Mouse (Mus musculus): ENCODE measurements around the gene H2-DMb1.

Gene H2-DMb1

DNA sequence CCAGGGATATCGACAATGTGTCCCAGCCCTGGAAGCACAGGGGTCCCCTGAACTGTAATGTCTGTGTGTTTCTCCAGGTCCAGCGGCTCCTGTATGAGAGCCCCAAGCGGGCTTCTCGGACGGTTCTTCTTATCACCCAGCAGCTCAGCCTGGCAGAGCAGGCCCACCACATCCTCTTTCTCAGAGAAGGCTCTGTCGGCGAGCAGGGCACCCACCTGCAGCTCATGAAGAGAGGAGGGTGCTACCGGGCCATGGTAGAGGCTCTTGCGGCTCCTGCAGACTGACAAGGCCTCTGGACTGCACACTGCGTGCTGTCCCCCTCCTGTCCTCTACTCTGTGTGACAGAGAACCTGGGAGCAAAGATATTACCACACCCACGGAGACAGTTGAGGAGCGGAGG lies 43.6 kb downstream of the H2-DMb1 start:
- no peak for DNase-seq (ENCODE audit: low spot score)

DNA sequence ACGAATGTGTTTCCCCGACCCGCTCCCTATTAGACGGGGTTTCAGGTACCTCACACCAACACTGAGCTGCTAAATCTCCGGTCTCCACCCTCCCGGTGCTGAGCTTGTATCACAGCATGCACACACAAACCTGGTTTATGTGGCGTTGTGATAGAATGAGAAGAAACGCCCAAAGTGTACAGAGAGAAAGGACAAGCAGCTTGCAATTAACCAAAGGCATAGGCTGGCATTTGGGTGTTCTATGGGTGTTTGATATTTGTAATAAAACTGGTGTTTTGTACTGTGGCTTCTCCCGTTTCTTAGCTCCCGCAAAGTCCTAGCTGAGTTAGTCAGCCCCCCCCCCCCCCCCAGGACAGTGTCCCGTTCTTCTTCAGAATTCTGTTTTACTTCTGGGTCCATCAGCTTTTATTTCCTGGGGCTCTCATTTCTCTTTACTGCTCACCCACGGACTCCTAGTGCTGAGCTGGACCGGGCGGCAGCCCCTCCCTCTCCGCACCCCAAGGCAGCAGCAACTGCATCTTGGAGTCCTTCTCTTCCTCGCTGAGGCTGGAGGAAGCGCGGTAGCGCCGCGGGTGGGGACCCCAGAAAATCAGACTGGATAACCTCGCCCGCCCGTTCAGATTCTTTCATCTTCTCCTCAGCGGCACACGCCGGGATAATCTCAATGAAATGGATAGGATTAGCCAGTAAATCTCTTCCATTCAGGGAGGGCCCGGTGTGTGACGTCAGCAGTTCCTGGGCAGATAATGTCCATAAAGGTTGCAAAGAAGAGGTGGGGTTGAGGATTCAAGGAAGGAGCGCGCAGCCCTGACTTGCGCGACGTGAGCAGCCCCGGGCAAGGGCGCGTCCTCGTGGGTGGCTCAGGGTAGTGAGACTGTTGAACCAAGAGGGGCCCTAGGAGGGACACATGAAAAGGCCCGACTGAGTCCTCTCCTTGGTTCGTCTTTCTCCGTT lies 44.3 kb downstream of the H2-DMb1 start, which contains the start of gene Psmb8:
Psmb8 (plus strand) TSS at position 781 of the 954 bp plus-strand sequence.
- DNase-seq (ENCODE audit: low spot score): peak; percentile 74

- no peak for DNase-seq (ENCODE audit: low spot score)
Observed at GRCm38 (mm10) chr17:34197904-34198520, 45.1 kb downstream of the H2-DMb1 start.

- DNase-seq (ENCODE audit: low spot score): no peak
Observed at GRCm38 (mm10) chr17:34198521-34198912, 45.6 kb downstream of the H2-DMb1 start.

GRCm38 (mm10) chr17:34199050-34199619 lies 46.3 kb downstream of the H2-DMb1 start:
- DNase-seq (ENCODE audit: low spot score): no peak

GRCm38 (mm10) chr17:34200047-34200446 lies 47.2 kb downstream of the H2-DMb1 start:
- no peak for DNase-seq (ENCODE audit: low spot score)

- no peak for DNase-seq (ENCODE audit: low spot score)
Observed at GRCm38 (mm10) chr17:34200772-34201505, 48.1 kb downstream of the H2-DMb1 start.

DNA sequence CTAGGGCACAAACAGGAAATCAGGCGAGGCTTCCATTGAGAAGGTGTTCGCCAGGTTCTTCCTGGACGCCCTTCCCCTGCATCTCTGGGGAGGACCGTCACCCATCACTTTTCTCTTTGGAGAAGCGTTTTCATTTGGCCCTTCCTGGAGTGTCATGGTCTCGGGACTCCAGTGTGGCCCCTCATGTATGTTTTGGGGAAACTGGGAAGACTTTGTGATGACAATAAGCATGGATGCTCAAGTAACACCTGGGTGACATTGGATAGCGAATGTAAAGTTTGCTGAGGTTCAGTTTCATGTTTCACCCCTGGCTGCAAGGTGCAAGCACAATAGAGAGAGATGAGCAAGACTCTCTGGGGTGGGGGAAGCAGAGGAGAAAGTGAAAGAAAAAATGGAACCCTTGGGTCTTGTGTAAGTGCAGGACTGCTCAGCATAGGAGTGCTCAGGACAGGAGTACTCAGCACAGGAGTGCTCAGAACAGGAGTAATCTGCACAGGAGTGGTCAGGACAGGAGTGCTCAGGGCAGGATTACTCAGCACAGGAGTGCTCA lies 48.7 kb downstream of the H2-DMb1 start:
- no peak for DNase-seq (ENCODE audit: low spot score)

GRCm38 (mm10) chr17:34202760-34203442 lies 50.0 kb downstream of the H2-DMb1 start:
- DNase-seq (ENCODE audit: low spot score): no peak

DNA sequence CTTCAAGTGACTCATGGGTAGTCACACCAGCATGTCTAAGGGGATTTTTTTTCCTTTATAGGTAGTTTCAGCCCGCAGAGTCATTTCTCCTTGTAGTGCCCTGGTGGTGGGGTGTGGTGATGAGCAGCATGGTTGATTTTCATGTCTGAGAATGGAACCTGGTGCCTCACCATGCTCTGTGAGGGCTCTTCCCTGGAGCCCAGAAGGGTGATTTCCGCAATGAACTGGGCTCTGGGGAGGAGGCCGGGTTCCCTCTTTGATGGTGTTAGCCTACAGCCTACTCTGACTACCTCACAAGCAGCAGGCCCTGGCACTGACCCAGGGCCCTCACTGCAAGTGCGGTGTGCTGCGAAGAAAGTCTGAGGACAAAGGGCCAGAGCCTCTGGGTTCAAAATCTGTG lies 50.6 kb downstream of the H2-DMb1 start, which contains the start of gene Tap2:
Tap2 (plus strand) TSS at position 84 of the 400 bp plus-strand sequence.
- DNase-seq (ENCODE audit: low spot score): no peak

- DNase-seq (ENCODE audit: low spot score): peak; percentile 85
Observed at GRCm38 (mm10) chr17:34204303-34205010, 51.6 kb downstream of the H2-DMb1 start.

DNA sequence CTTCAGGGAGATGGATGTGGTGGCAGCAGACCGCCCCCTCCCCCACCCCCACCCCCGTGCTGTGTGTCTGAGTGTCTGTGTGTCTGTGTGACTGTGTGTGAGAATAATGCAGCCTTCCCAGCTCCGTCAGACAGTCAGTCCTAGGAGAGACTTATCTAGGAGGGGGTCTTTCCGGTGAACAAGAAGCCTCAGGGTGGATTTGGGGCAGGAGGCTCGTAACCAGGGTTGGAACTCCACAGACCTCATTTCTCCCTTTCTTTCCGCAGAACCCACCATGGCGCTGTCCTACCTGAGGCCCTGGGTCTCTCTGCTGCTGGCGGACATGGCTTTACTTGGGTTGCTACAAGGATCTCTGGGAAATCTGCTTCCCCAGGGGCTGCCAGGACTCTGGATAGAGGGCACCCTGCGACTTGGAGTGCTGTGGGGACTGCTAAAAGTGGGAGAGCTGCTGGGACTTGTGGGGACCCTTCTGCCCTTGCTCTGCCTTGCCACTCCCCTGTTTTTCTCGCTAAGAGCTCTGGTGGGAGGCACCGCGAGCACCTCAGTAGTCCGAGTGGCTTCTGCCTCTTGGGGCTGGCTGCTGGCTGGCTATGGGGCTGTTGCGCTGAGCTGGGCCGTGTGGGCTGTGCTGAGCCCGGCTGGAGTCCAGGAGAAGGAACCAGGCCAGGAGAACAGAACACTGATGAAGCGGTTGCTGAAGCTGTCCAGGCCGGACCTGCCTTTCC lies 52.3 kb downstream of the H2-DMb1 start:
- no peak for DNase-seq (ENCODE audit: low spot score)

- DNase-seq (ENCODE audit: low spot score): no peak
Observed at GRCm38 (mm10) chr17:34205746-34206176, 52.9 kb downstream of the H2-DMb1 start.

GRCm38 (mm10) chr17:34206731-34207130 lies 53.9 kb downstream of the H2-DMb1 start:
- no peak for DNase-seq (ENCODE audit: low spot score)

GRCm38 (mm10) chr17:34207456-34207855 lies 54.6 kb downstream of the H2-DMb1 start:
- DNase-seq (ENCODE audit: low spot score): no peak

DNA sequence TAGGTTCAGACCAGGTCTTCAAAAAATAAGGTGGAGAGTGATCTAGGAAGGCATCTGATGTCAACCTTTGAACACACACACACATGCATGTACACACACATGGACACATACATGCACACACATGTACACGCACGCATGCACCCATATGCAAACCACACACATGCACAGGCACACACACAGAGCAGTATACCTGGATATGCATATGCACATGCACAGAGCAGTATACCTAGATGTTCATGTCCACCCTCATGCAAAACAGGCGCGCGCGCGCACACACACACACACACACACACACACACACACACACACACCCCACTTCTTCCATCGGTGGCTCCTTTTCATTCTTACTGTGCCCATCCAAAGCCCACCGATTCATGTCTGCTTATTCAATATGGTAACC lies 55.0 kb downstream of the H2-DMb1 start:
- DNase-seq (ENCODE audit: low spot score): no peak

GRCm38 (mm10) chr17:34208421-34208820 lies 55.5 kb downstream of the H2-DMb1 start:
- DNase-seq (ENCODE audit: low spot score): no peak

DNA sequence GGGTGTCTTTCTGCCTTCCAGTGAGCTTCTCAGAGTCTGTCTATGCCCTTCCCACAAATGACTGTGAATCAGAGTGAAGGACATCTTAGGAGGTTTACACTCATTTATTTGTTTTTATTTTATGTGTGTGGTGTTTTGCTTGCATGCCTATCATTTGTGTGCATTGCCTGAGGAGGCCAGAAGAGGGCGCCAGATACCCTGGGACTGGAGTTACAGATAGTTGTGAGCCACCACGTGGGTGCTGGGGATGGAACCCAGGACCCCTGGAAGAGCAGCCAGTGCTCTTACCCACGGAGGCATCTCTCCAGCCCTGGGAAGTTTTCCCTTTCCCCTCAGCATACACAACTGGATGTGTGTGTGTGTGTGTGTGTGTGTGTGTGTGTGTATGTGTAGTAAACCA lies 56.8 kb downstream of the H2-DMb1 start:
- DNase-seq (ENCODE audit: low spot score): no peak

All from ovary, postnatal 10 days (tissue).